Mouse (Mus musculus) heart, postnatal 0 days (tissue): ENCODE results near the gene Fam217a.

Experiments
- CTCF ChIP-seq: IDR thresholded peaks from 2 replicates; pipeline ENCODE4 v1.5.1; 2016; ENCODE audit warnings: antibody characterized with exemption, control low read depth, low read depth
- EP300 ChIP-seq: IDR thresholded peaks from 2 replicates; pipeline ENCODE4 v1.6.1; 2016; ENCODE audit warnings: antibody characterized with exemption, low read depth

DNA sequence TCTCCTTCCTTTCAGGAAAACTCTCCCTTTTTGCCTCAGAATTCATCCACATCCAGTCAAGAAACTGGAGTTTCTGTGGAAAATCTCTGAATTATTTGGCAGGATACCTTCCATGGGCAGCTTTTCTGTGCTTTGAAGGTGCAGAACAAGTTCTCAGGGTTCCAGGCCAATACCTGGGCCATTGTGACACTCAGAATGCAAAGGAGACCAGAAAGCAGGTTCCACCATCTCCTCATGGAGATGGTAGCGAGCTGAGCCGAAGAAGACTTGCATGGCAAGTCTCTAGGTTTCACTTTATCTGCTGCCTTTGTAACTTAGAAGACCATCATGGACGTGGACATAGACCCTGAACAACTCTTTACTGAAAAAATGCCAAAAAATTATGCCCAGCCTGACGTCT, at the start of gene Fam217a, which contains the start of gene 4933417A18Rik:
- no peak for TF ChIP-seq EP300
- no peak for TF ChIP-seq CTCF
